Mouse (Mus musculus) C2C12 (cell line): Measurements from ENCODE around the gene Hist1h3d.

Experiments used
- CTCF ChIP-seq: IDR thresholded peaks from one replicate; pipeline ENCODE4 v1.5.1; 2011; ENCODE audit not compliant: control insufficient read depth, insufficient read depth, insufficient read length
- MAX ChIP-seq: IDR thresholded peaks from one replicate; pipeline ENCODE4 v1.6.1; 2011; ENCODE audit warnings: mild to moderate bottlenecking, control low read depth
- USF1 ChIP-seq: IDR thresholded peaks from one replicate; pipeline ENCODE4 v1.6.1; 2011; ENCODE audit warnings: low read depth, mild to moderate bottlenecking, control low read depth, moderate library complexity

- TF ChIP-seq CTCF: no peak
- TF ChIP-seq MAX: no peak
- no peak for TF ChIP-seq USF1
Observed at GRCm38 (mm10) chr13:23582219-23583056, 6.9 kb downstream of the Hist1h3d start.
